Mouse (Mus musculus) heart, adult 11 months (tissue): ENCODE measurements around the gene Map4k4.

Experiments
- DNase-seq: peaks from one replicate; pipeline ENCODE4 v3.0.0; 2022

Gene Map4k4

DNA sequence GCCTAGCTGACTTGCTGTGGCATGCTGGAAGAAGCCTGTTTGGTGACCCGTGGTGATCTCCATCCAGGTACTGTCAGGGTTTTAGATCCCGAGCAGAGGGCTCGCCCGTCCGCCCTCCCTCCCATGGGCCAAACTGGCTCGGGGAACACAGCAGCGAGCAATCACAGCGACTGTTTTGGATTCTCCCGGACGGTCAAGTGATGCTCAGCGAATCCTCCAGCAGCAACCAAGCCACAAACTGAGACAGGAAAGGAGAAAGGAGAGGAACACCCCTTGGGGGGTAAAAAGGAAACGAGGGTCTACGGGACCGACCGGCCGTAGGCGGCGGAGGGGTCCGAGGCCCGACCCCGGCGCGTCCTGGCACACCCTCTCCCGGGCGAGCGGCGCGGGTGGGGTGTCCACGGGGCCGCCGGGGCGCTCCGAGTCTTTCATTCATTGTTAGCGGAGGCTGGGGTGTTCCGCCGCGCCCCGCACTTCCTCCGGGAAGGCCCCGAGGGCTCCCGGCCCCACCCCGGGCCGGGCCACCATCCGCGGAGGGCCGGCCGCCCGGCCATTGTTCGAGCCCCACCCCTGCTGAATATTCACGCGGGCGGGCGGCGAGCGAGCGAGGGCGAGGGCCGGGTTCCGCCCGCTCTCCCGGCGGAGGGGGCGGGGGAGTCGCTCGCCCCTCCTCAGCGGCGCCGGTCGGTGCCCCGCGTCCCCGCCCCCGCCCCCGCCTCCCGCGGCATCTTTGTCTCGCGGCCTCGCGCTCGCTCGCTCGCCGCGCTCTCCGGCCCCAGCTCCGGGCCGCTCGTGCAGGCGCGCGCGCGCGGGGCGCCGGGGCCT is at the start of gene Map4k4:
TSS of gene Map4k4 (plus strand) at position 733 of the 825 bp plus-strand sequence.
- DNase-seq, result peak; percentile 99

DNA sequence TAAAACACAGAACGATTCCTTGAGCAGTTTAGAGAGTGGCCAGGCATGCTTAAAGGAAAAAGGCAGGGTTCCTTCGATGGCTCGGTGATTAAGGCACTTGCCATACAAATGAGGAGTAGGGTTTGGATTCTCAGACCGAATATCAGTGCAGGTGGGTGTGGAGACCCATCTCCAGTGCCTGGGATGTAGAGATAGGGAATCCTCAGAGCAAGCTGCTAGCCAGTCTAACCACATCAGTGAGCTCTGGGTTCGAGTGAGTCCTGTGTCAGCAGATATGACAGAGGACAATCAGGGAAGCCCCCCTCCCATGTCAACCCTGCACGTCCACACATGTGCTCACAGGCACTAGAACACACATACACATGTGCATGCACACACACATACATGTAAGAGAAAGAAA is 44.8 kb upstream of the Map4k4 start:
- DNase-seq, result no peak

DNA sequence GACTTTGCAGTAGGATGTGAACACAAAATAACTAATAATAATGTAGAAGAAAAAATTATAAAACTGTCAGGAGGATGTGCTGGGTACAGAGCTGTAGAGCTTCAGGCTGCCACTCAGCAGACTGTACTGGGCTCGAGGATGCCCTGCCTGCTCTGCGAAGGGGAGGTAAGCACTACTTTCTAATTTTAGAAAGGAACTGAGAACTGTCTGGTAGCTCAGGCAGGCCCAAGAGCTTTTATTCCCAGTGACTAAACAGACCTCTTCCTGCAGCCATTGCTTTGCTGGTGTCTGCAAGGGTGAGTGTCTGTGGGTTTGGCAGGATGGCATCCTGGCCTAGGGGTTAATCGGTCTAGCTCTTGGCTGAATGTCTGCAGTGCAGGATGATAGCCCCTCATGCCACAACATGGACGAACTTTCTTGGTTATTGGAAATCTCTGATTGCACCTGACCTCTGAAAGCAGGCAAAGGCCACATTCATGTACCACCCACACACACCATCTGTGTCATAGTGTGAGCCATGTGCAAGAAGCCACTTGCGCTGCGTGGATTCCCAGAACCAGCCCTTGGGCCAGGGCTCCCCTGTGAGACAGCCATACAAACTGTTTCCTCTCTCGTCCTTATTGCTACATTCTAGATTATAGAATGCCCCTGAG is 43.8 kb upstream of the Map4k4 start:
- DNase-seq, result no peak

DNA sequence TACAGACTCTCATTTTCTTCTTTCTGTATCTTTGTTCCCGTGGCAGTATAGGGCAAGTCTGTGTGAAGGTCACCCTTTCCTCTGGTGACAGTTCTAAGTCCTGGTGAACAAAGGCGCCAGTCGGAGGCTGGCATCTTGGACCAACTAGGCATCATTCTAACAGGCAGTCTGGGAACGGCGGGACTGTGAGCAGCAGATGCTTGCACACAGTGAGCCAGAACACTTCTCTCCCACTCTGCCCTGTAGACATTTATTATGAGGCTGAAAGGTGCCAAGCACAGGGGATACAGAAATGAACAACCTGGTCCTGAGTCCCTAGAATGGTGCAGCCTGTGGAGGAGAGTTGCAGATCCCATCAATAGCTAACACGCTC is 43.3 kb upstream of the Map4k4 start:
- no peak for DNase-seq

DNA sequence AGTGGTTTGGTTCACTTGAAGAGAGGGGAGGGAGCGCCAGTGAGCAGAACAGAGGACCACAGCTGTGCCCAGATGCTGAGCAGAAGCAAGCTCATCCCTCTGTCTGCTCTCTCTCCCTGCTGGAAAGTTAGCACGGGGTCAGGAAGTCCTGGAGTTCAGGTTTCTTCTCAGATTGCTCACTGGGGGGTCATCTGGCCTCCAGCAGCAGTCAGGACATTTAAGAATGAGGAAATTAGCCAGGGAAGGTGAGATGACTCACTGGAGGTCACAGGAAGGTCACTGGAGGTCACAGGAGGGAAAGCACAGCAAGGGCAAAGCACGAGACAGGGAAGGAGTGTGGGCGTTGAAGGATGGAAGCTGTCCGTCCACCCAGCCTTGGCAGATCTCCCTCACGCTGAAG is 41.5 kb upstream of the Map4k4 start:
- DNase-seq, result no peak

DNA sequence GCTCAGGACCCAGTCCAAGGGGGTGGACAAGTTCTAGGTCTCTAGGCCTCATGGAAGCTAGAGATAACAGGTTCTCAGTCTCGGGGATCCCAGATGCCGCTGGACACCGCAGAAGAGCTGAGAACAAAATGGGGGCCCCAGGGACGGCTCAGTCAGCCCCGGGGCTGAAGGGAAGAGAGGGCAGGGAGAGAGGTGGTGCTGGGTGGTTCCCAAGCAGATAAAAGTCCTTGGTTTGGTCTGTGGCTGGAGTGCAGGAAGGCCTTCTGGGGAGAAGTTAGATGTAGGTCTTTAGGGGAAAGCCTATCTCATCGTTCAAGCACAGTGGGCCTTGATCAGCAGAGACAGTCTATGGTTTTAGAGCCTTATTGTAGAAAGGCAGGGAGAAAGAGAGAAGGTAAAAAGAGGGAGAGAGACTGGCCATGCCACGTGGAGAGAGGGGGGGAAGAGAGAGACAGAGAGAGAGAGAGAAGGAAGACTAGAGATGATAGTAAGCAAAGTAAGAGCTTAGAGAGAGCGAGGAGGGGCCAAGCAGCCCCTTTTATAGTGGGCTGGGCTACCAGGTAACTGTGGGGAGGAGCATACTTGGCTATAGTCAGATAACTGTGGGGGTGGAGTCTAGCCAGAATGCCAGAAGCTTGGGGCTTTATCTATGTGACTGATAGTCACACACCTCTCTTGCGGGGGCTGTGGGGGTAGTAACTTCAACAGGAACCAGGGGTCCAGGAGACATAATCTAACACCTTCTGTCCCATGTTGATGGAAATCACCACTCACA is 34.2 kb upstream of the Map4k4 start:
- no peak for DNase-seq

DNA sequence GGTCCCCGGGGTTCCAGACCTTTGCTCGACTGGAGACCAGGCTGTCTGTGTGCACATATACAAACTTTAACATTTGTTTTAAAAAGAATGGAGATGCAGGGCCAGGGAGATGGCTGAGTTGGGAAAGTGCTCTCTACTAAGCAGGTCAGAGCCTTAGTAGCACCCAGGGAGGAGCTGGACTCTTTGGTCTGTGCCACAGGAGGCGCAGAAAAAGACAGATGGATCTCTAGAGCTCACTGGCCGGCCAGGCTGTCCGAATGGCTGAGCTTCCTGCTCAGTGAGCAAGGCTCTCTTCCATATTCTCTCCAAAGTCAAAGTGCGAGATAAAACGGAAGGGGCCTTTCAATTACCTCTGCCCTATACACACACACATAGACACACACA is 33.6 kb upstream of the Map4k4 start:
- no peak for DNase-seq

DNA sequence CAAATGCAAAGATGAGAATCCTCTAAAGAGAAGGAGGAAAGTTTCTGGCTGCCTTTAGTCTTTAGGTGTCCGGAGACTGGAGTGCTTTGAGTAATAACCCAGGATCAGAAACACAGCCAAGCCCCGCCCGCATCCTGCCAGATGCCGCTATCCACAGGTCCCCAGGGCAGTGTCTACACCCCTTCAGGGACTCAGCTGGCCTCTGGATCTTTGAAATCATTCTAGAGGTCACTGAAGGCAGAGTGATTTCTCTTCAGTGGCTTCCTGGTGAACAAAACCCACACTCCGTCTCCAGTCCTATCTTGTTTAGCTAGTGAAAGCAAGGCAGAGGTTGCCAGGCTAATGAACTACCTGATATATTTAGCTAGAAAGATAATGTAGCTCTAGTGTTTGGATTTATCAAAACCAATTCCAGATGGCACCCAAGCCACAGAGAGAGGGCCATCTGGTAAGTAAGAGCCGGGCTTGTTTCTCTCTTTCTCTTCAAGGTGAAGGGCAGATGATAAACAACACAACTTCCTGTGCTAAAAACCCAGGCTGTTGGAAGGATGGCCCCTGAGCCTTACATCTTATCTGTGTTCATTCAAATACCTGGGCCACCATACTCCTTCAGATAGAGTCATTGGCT is 32.6 kb upstream of the Map4k4 start:
- DNase-seq, result peak; percentile 99

DNA sequence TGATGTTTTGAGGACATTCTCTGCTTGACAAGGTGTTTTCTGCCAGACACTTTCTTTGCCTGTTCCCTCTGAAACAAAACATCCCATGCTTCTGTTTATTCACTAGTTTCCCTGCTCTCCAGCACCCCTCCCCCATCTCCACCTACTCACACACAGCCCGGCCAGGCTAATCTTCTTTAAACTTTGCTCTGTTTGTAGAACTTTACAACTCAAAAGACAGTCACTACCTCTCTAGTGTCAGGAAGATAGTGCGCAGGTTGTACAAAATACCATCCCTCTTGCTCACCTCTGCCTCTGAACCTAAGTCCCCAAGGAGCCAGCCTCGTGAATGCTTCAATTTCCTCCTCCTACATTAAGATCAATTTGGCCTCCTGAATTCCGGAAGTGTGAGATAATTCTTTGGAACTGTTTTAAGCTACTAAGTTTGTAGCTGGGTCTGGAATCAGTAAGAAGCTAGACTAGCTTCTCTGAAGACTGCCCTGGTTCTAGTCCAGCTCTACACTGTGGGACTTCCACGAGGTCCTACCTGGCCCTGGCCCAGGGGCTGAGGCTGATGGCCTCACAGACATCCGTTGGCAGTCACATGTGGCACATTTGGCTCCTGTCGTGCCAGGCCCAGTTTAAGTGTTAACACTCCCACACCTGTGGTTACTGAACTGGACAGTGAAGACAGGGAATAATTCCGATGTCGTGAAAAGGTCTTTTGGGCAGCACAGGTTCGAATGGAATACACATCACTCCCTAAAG is 31.7 kb upstream of the Map4k4 start:
- DNase-seq, result peak; percentile 96

DNA sequence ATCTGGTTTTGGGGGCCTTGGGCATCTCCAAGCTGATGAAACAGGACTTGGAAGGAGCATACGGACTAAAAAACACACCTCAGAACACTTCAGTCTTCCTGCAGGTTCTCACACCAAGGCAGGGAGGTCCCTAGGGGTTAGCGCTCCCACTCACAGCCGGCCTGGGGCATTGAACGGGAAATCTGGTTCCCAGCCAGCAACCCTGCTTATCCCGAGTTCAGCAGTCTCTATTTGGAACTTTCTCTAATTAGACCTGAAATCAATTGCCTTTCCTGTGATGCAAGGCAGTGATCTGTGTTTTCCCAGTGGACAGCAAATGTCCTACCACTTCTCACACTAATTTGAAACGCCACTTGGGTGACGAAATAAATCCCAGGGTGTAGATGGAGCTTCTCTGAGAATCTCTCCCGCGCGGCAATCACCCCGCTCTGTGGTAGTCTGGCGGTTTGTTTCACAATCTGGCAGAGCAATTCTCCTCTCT is 31.0 kb upstream of the Map4k4 start:
- peak; percentile 94 for DNase-seq

DNA sequence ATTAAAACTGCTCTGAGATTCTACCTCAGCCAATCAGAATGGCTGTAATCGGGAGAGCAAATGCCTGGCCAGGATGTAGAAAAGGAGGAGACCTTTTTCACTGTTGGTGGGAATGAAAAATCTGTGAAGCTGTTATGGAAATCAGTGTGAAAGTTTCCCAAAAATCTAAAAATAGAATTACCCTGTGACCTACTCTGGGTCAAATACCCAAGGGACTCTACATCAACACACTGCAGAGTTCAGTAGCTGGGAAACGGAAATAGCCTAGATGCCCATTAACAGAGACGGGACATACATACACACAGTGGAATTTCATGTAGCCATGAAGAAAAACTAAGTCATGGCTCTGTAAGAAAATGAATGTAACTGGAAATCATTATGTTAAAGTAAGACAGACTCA is 22.7 kb upstream of the Map4k4 start:
- peak; percentile 77 for DNase-seq

DNA sequence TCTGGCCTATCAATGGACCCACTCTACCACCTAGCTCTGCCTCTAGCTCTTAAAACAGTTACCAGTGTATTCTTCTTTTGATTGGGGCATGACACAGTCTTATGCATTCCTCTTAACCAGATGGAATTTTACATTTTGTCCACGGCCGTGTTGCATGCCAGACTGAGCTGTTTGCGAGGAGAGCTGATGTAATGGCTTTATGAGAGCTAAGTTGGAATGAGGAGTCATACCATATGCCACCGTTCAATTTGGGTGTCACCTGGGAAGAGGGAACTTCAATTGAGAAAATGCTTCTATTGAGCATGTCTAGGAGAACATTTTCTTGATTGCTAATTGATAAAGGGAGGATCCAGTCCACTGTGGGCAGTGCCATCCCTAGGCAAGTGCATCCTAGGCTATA is 18.2 kb upstream of the Map4k4 start:
- DNase-seq, result no peak

DNA sequence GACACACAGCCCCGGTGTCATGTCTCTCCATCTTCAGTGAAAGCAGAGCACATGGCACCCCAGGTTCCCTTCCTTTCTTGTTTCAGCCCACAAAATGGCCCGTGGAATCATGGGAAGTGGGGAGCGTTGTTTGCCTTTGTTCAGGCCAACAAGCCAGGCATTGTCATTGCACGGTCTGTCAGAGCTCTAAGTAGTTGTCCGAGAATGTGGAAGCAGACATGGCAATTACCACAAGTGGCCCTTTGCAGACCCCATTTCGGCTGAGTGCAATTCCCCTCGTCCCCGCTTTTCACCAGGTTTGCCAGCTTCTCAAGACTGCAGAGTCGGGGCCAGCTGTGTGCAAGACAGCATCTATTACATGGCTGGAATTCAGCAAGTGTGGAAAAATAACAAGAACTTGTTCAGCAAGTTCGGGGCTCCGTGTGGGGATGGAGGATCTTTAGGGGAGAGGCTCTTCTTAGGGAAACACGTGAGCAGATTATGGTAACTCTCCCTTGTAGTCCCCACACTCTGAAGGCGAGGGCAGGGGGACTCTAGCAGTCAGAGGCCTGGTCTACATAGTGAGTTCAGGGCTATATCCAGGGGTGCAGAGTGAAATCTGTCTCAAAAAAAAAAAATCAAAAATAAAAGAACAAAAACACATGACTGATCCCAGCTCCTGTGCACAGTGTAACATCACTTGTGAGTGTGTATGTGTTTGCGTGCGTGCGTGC is 15.8 kb upstream of the Map4k4 start:
- no peak for DNase-seq

DNA sequence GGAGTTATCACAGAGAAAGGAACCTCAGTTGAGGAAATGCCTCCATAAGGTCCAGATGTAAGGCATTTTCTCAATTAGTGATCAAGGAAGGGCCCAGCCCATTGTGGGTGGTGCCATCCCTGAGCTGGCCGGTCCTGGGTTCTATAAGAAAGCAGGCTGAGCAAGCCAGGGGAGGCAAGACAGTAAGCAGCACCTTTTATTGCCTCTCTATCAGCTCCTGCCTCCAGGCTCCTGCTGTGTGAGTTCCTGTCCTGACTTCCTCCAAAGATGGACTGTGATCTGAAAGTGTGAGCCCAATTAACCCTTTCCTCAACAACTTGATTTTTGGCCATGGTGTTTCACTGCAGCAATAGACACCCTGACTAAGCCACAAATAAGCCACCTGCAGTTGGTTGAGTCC is 12.7 kb upstream of the Map4k4 start:
- no peak for DNase-seq

DNA sequence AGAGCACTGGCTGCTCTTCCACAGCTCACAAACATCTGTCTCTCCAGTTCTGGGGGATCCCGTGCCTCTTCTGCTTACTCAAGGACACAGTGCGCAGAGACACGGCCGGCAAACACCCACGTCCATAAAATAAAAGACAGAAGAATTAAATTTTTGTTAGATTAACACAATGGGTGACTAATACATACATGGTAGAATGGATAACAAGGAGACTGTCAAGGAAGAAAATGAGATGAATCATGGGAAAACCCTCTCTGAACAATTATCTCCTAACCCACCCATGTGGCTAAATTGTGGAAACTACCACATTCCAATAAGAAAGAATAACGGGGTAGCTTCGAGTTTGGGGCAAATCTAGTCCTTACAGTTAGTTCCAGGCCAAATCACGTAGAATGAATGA is 11.3 kb upstream of the Map4k4 start:
- no peak for DNase-seq

DNA sequence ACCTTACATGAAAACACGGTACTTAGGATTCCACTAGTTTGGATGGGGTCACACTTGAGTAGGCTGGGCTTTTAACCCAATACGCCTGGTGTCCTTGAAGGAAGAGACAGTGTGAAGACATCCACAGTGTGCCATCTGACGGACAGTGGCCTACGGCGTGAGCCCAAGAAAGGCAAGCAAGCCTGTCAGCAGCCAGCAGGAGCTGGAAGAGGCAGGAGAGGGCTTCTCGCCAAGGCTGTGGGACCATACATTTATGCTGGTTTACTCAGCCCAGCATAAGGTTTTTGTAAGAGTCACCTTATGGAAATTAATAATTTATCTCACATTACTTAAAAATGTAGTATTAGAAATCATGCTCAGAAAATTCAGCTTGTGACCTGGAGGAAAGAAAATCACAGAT is 10.7 kb upstream of the Map4k4 start:
- DNase-seq, result no peak

DNA sequence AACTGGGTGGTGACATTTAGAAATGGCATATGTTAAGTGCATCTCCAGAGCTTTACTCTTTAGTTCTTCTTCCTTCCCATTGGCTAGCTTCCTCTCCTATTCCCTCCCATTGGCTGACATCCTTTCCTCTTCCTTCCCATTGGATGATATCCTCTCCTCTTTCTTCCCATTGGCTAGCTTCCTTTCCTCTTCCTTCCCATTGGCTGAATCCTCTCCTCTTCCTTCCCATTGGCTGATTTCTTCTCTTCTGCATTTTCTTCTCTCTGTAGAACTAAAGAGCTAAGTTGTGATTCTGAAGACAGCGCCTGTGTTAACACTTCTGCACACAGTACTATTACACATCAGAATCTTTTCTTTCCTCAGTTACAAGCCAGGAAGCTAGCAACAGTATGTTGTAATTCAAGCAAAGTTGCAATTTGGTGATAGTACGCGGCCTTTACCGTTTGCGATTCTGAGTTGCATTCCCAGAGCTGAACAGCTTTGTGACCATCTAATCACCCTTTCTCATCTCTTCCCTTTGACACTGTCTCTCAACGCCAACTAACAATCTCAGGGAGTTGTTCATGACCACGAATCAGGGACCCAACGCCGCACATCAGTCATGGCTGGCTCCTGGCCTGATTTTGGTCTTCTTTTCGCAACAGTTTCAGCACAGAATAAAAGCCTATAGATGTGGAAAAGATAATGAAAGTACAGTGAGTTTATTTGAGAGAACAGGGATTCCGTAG is 7.4 kb upstream of the Map4k4 start:
- no peak for DNase-seq

DNA sequence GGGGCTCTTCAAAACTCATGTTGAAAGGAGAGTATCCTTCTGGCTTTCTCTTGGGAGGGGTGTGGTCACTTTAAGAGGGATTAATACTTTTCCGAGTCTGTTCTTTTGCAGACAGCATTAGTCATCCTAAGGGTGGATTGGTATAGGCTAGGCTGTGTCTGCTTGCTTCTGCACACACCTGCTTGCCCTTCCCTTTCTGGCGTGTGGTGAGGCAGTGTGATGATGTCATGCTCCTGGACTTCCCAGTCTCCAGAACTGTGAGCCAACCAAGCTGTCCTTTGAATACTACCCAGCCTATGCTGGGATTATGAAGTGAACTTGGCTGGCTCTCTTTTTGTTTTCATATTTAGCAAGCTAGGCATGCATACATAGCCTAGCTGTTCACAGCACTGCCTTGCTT is 5.6 kb upstream of the Map4k4 start:
- DNase-seq, result peak; percentile 91

DNA sequence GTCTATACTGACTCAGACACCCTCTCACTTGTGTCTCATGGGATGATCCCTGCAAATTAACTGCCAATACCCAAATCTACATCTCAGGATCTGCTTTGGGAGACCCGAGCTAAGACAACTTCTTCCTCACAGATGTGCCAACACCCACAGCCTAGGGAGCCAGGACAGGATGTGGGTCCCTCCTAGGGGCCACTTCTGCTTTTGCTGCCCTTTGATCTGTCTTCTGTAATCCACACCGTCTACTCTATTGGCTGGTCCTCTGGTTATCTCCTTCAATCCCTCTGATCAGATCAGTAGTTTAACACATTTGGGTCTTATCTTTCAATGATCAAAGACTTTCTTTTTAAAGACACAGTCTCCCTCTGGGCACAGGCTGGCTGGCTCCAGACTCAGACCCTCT is 5.2 kb upstream of the Map4k4 start:
- DNase-seq, result peak; percentile 90

DNA sequence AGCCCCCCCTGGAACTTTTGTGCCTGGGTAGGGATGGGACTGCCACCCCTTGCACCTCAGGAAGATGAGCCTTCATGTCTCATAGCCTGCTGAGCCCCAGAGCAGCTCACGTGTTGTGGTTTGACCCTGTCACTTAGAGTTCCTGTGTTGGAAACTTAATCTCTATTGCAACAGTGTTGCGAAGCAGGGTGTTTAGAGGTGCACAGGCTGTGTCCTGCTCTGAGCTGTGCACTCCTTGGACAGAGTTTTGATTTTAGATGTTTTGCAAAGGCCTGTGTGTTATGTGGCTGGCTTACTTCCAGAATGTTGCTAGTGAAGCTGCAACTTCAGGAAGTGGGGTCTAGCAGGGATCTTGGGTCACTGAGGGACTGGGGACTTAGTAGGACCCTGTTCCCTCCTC is 4.1 kb upstream of the Map4k4 start:
- DNase-seq, result peak; percentile 91

DNA sequence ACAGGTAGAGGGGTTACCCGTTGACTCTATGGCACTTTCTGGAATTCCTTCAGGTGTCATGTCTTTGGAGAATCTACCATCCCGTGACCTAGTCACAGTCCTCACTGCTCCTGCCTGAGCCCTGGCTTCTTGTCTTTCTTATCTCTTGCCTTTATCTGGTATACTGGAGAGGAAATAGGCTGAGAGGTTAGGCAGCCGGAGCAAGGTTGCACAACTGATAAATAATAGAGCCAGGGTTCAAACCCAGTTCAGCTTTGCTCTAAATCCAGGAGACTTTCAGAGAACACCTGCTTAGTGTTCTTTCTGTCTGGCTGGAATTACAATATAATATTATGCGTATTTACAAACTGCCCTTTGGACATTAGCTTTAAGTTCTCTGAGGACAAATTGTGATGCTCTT is 2.0 kb upstream of the Map4k4 start:
- no peak for DNase-seq
